Mouse (Mus musculus) kidney, adult 11 months (tissue): ENCODE data around the gene Gm20388.
"Not testable (repeated sequence)": the region's sequence is repeated elsewhere in the genome, so short reads cannot be mapped to it uniquely, and the experiment has no call there.

Experiments
- DNase-seq: peaks from one replicate; pipeline ENCODE4 v3.0.0; 2022

Gene Gm20388

DNA sequence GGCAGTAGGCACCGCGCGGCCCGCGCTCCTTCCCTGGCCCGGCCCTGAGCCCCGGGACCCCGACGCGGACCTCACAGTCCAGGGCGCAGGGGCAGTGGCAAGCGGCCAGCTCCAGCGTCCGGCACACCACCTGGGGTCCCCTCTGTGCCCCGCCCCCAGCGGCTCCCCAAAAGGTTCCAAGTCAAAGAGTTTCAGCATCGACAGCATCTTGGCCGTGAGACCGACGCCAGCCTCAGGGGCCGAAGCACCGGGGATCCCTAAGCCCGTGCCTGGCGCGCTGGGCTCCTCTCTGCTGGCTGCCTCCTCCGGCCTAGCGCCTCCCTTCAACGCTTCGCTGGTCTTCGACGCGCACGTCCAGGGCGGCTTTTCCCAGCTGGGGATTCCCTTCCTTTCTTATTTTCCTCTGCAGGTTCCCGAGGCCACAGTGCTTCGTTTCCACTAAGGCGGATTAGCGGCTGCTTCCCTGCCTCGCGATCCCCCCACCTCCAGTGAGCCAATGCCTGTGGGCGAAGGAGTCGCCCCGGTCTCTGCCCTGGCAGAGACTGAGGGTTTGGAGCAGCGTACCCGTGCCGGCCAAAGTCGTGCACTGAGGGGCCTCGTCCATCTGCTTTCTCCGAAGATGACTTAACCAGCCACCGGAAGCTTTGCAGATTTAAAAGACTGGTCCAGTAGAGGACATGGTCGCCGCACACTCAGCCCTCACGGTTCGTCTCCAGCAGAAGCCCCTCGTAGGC, 1218.1 kb downstream of the Gm20388 start:
- no peak for DNase-seq

DNA sequence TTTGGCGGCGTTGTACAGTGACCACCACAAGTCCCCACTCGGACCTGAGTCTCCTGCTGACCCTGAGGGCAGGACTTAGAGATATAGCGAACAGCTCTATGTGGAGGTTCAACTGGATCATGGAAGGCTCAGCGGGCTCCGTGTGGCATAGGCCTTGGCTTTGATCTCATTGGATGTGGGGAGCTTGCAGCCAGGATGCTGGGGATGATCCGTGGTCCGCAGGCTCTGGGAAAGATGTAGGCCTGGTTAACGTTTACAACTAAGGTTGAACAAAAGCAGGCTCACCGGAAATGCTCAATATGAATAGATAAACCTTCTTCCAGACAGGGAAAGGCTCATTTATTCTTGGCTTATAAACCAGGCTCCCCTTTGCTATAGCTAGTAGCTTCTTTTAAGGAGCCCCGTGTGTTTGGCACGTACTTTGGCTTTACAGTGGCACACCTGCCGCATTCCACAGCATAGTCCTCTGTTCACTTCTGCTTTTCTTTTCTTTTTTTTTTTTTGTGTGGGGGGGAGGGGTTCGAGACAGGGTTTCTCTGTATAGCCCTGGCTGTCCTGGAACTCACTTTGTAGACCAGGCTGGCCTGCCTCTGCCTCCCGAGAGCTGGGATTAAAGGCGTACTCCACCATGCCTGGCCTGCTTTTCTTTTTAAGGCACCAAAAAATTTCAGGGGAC, 1218.8 kb downstream of the Gm20388 start:
- no peak for DNase-seq

DNA sequence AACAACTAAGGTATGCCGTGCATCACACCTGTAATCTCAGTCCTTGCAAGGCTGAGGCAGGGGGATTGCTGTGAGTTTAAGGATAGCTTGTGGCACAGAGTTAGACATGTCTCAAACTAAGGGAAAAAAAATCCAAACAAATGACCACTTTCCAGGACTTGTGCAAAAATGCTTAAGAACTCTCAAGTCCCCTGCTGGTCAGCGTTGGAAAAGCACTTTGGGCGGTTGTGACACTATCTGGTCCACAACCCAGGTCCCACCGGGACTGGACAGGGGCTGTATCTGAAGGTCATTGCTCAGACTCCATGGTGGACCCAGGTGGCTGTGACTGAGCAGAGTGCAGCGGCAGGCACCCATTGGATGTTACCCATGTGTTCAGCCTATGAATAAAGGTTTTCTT, 1219.9 kb downstream of the Gm20388 start:
- DNase-seq: no peak

DNA sequence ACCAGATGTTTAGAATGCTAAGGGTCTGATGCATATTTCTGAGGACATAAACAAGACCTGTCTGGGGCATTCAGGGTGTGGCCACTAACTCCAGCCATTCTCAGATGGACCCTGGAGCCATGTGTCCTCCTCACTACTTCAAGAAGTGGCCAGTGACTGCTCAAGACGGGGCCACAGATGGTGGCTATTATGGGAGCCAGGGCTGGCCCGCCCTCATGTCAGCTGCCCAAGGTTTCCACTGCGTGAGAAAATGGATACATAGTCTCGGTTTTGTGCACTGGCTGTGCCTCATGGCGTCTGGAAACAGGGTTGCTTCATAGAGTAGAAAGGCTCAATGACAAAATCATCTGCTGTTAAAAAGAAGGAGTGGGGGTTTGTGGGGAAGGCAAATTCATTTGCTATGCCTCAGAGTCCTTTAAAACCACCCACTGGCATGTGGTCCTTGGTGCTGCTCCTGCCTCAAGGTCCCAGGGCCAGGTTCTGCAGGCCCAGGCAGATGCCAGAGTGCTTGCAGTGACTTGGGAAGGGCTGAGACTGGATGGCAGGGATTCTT, 1222.4 kb downstream of the Gm20388 start:
- no peak for DNase-seq

DNA sequence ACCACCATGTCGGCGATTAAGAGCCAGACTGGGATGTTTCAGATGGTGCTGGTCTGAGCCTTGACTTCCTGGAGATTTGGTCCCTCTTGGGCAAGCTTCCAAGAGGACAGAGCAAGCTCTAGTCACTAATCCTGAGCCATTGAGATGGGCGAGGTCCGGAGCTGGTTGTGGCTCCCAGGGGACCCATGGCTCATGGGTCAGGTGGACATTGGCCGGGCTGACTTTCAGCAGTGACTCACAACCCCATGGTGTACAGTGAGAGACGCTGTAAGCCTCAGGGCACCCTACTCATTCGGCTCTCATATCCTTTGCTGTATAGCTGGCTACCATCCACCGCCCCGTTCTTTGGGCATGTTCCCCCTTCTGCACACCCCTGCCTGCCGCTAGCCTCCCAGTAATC, 1223.5 kb downstream of the Gm20388 start:
- DNase-seq: no peak

DNA sequence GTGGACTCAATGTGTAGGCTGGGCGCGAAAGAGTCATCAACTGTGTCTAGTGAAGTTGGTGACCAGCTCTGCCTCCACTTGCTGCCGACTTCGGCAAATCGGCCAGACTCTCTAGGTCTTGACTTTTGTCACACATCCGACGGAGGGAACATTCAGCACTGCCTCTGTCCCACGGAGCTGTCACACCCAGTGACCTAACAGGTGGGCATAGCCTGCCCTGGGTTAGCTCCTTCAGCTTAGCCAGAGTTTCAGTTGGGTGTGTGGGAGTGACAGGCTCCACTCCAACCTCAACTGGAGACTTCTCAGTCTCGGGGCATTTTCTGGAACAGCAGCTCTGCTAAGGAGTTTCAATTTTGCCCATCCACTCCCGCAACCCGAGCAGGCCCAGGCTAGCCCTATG, 1223.9 kb downstream of the Gm20388 start:
- no peak for DNase-seq

DNA sequence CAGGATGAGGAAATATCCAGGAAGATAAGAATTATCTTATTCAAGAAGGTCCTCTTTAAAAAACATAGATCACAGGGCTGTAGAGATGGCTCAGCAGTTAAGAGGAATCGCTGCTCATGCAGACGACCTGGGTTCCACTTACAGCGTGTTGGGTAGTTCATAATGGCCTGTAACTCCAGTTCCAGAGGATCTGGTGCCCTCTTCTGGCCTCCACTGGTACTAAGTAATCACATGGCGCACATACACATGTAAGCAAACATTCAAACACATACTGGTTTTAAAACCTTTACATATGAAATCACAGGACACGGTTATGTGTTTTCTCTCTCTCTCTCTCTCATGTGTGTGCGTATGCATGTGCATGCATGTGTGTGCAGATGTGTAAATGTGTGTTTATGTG, 1226.2 kb downstream of the Gm20388 start:
- DNase-seq: no peak

DNA sequence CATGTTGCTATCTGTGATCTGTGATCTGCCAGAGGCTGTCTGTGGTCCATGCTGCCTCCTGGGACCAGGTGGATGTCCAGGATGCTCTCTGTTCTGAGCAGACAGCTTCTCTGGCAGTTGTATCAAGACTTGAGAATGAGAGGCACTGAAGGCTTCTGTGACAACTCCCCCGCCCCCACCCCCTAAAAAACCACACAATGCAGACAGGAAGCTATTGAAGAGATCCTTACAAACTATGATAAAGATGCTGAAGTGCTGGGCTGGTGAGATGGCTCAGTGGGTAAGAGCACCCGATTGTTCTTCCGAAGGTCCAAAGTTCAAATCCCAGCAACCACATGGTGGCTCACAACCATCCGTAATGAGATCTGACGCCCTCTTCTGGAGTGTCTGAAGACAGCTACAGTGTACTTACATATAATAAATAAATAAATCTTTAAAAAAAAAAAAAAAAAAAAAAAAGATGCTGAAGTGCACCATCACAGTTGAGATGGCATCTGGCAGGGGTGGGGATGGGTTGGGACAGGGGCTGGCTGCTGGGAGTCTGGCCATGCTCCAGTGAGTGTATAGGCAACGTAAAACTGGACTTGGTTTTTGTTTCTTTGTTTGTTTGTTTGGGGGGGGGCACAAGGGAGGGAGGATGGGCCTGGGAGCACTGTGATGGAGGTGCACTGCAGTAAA, 1235.0 kb downstream of the Gm20388 start:
- DNase-seq: not testable (repeated sequence)

DNA sequence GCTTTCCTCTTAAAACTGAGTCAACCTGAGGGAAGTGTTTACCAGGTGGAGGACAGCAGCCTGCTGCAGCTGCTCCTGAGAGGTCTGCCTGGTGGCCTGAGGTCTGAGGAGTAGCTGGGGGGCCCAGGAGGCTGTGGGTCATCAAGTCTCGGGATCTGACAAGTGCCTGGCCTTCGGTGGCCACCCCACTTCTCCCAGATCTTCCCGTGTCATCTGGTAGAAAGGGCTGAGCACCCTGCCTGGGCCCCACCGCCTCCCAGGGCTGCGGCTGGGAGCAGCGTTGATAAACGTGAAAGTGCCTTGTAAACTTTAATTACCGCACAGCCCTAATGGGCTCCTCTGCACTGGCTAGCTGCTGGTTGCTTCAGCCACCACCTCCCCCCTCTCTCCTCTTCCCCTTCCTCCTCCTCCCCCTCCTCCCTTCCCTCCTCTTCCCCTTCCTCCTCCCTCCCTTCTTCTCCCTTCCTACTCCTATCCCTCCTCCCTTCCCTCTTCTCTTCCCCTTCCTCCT, 1238.0 kb downstream of the Gm20388 start:
- DNase-seq: no peak

DNA sequence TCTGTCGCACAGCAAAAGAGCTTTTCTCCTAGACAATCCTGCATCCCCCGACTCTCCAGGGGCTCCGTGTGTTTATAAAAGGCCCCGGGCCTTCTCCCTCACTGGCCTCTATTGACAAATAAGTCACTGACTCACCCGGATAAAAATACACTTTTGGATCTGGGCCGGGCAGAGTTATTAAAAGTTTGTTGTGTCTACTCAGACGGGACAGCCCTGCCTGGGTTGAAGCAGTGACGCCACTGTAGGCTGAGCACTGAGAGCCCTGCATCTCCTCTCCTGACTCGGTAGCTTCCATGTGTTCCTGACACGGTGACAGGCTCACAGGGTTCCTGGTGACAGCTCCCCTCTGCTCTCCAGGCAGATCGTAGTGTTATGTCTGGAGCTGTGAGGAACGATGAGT, 1241.8 kb downstream of the Gm20388 start:
- DNase-seq: no peak

DNA sequence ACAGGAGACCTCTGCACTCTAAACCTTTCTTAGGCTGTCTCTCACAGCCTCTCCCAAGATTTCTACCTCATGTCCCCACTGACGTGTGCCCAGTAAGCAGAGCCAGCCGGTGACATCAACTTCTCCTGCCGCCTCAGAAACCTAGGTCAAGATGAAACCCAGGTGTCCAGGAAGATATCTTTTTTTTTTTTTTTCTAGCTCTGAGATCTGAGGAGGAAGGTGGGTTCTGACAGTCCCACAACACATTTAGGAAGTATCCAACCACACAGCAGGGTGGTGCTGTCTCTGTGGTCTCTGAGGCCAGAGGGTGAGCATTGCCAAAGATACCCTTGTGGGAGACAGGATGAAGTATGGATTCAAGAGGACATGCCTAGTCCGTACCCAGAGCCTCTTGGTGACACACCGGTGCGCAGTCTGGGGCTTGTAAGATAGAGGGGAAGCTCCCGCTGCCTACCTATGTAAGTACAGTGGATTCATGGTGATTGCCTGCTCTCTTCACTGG, 1246.4 kb downstream of the Gm20388 start:
- no peak for DNase-seq

DNA sequence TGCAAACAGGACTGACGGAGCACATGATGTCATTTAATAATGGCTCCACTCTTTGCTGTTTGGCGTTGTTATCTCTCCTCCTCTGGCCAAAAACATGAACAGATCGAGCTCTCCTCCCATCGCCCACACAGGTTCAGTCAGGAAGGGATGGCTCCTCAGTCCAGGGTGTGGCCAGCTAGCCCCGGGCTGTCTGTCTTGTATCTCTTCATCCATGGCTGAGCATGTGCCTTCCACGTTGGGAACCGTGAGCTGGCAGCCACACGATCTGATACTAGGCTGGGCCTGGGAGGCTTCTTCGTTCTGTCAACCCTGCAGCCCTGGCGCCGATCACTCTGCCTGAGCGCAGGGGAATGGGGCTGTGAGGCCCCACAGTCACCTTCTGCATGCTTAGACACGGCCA, 1248.2 kb downstream of the Gm20388 start:
- DNase-seq: no peak

DNA sequence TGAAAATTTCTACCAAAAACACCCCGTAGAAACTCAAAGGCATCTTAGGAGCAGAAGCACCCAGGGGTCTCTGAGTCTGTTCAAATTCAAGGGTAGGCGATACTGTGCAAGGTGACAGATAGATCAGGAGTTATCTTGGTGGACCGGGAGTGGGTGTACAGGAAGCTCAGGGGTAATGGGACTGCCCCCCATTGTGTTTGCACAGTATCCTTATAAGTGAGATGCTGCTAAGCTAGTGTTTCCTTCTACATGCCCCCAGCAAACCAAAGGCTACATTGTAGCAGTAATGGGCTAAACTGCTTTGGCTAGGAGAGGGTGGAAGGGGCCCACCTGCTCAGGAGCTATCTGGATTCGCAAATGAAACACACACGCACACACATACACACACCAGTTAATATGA, 1250.8 kb downstream of the Gm20388 start:
- no peak for DNase-seq

DNA sequence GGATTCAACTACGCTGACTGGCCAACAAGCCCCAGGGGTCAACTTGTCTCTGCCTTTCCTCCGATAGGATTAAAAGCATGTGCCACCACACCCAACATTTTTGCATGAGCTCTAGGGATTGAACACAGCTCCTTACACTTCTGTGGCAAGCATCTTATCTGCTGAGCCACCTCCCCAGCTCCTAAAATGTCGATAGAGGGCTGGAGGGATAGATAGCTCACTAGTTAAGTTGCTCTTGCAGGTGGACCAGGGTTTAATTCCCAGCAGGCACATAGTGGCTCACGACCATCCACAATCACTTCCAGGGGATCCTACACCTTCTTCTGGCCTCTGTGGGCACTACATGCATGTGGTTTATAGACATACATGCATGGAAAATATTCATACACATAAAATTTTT, 1251.8 kb downstream of the Gm20388 start:
- DNase-seq: no peak

DNA sequence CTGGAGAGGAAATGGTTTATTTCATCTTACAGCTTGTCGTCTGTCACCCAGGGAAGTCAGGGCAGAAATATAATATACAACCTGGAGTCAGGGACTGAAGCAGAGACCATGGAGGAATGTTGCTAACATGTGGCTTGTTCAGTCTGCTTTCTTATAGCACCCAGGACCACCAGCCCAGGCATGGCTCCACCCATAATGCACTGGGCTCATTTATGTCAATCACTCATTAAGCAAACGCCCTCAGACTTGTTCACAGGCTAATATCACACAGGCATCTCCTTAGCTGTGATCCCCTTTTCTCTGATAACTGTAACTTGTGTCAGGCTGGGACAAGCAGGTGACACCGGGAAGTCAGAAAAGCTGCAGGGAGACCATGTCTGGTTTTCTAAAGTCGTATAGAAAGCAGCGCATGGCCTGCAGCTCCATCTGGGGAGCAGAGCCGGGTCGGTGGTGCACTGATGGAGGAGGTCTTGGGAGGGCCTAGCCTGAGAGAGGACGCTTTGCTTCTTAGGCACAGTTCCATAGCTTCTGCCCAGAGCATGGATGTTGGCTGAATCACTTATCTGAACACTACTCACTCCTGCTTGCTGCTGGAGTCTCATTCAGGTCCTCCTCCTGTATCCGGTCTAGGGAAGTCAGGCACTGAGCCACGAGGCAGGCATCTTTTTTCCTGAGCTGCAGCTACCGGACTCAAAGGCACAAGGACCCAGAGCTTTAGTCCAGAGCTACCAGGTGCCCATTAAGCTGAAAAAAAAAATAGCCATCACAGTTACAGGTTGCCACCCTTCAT, 1252.5 kb downstream of the Gm20388 start:
- no peak for DNase-seq

DNA sequence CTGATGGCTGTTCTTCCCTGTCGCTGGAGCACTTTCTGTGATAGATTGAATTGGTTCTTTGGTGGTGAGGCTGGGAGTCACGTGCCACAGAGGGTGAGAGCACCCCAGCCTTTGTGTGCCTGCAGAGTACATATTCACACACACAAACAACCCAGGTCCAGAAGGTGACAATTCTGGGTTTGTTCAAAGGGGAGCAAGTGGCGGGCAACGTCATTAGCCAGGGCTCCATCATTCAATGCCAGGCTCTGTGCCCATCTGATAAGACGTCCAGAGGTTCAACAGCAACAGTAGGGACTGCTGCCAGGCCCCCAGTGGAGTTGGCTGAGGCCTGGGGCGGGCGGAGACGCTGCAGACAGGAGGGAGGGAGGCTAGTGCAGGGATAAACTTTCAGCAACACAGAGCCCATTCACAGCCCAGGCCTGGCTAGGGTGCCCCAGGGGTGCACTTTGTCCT, 1253.4 kb downstream of the Gm20388 start:
- peak; percentile 54 for DNase-seq

DNA sequence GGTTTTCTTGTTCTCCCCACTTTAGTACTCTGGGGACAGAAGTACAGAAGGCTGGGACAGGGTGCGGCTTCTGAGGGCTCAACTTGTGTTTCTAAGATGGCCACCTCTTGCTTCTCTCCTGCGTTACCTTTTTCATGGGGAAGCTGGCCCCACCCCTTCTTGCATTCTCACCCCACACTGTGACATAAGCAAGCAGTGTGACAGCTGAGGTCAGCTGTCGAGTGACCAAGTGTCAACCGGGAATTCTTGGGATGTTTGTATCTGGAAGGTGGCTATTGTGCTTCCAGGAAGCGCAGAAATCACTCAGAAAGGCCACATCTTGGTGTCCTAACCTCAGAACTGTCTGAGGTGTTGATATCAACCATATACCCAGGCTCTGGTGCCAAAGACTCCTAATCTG, 1257.4 kb downstream of the Gm20388 start:
- no peak for DNase-seq

DNA sequence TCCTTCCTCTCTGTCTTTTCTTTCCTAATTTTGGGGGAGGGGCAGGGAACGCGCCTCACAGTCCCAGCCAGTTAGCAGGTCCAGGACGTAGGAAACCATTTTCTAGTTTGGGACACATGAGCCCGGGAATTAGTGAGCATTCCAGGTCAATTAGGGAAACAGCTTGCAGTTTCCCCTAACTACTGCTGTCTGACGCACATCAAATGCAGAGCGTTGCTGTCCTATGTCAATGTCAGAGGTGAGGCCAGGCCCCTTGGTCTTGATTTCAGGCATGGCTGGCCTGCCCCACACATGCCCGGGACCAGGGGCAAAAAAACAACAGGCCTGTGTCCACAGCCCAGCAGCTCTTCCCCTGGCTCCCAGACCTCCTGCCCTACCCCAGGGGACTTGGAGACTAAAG, 1259.5 kb downstream of the Gm20388 start:
- no peak for DNase-seq

DNA sequence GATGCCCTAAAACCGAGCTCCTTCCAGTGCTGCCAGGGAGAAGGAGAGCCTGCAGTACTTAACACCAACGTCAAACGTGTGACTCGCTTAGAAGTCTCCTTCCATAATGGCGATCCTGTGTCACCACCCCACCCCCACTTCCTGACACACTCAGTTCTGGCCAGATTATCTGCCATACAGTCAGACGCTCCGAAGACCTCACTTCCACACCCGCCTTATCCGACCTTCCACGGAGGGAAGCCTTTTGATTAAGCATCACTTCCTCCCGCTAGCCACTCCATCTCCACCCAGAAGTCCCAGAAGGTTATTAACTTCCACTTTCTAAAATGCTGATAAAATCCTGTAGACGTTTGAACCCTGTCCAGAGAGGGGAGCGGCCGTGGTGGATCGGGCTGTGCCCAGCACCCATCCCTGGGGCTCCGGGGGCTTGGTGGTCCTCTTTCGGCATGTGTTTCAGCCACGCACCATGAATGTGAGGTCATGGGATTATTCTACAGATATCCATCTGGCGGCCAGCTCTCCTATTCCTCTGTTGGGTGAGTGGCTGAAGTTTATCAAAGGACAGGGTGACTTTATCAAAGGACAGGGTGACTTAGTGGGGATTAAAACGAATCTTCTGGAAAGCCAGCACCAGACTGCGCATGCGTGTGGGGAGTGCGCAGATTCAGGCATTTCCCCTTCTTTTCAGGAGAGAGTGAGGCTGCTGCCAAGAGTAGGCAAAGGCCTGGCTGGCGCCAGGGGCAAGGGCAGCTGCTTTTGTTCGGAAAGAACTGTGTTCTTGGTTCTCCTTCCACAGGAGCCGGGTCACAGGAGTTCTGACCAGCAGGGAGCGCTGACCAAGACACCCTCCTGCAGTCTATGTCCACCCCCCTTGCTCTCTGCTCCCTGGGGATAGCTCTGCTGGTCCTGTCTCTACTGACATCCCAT, 1260.2 kb downstream of the Gm20388 start:
- no peak for DNase-seq

DNA sequence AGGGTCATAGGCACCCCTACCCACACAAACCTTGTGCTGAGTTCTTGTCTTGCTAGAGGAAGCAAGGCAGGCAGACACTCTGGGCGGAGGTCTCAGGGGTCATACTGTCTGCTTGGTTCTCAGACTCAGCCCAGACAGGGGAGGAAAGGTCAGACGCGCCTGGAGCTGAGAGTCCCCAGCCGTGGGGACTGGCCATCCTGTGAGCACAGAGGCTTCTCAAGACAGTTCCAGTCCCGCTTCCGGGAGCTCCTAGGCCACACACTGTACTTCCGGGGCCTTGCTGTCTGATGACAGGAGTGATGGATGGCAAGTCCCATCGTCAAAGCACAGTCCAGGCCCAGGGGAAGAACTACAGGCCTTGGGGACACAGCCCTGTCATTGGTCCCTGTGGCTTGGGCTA, 1261.9 kb downstream of the Gm20388 start:
- no peak for DNase-seq

DNA sequence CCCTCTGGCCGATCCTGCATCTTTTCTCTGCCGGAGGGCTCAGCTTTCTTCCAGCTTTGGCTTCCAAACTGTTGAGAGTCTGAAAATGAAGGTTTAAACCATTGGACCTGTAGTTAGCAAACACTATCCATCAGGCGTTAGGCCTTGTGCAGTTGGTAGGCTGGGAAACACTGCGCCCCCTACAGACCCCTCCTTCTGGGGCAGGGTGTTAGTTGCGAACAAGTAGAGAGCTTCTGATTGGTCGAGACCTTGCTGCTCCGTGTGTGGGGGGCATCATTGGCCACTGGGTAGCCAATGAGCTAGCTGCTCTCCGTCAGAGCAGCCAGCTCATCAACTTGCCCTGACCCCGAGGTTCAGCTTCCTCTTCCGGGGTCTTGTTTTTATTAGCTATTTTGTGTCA, 1263.5 kb downstream of the Gm20388 start:
- peak; percentile 53 for DNase-seq
